Mouse (Mus musculus): ENCODE results near the gene Borcs5.

Borcs5 gene

GRCm38 (mm10) chr6:134720150-134720549, 80.8 kb downstream of the Borcs5 start:
- DNase-seq: no peak

- no peak for DNase-seq
Measured at GRCm38 (mm10) chr6:134721729-134722269, 82.5 kb downstream of the Borcs5 start.

DNA sequence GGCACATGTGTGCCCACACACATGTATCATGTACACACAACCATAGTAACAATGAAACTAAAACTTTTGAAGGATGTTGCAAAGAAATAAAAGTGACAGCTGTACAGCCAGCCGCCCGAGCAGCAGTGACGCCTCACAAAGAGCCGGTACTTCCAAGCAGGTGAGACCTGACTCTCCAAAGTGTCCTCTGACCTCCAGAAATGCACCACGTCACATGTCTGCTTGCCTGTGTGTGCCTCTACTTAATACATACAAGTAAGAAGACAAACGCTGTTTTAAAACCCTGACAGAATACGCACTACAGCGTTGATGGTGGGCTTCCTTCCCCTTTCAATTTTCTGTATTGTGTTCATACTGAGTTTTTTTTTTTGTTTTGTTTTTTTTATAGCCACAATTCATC, 83.6 kb downstream of the Borcs5 start:
- DNase-seq: no peak

GRCm38 (mm10) chr6:134723326-134723725, 84.0 kb downstream of the Borcs5 start:
- DNase-seq: no peak

GRCm38 (mm10) chr6:134723833-134724553, 84.7 kb downstream of the Borcs5 start:
- no peak for DNase-seq

- no peak for DNase-seq
Measured at GRCm38 (mm10) chr6:134725406-134725805, 86.1 kb downstream of the Borcs5 start.

DNA sequence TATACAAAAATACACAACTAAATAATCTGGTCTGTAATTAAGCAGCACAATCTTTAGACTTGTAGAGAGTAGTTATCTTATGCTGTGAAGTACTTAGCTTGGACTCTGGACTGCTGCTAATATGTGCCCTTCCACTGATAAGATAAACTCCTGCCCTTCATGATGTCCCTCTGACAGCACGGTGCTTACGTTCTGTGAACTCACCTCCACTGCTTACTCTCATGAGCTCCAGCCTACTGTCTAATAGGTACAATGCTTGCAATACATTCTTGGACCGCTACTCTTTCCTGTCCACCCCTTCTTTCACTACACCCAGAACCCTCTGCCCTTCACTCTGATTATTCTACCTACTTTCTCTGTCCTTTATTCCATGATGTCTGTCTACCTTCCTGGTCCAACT, 91.7 kb downstream of the Borcs5 start:
- no peak for DNase-seq

DNA sequence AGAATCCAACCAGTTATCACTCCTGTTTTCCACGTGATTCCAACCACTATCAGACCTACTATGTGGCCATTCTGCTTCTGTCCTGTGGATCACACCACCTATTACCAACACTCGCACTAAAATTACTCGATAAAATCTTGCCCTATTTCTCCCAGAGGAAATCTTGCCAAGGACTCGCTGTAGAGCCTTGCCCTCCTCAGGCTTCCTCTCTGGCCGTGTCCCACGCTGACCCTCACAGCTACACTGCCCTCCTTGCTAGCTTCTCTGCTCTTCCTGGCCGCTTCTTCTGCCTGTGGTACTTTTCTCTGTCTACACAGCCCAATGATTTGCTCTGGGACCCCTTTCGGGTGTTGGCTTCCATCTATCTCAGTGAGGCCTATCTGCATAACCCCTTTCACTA, 93.5 kb downstream of the Borcs5 start:
- no peak for DNase-seq

DNA sequence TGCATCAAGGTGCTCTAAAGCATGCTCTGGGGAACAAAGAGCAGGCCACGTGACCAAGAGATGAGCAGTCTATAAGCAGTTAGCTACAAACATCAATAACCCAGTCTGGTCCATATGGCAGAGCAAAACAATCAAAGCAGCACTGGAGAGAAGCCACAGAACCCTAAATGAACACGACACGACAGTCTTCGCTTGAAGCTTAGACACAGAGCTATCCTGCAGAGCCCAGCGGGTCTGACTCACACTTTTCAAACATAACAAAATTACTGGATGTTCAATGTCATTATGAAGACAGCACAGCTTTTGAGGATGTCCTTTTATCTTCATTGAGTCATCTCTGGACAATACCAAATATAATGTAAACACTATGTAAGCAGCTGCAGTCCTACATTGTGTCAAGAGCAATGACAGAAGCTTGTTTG, 94.5 kb downstream of the Borcs5 start:
- DNase-seq: no peak

DNA sequence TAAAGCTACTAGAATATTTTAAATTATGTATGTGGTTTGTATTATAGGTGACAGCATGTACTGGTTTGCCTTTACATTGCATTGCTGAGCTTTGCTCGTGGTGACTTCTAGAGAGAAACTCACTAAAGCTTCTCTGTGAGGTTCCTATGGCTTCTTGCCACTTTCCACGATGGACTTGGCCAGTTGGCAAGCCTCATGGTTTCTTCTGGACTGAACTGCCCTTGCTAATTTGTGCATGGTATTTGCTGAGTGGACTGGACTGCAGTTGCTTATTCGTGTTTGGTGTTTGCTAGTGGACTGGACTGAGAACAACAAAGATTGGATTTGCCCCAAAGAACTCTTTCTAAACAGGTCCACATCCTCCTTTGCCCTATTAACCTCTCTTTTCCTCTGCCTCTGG, 97.5 kb downstream of the Borcs5 start:
- no peak for DNase-seq

GRCm38 (mm10) chr6:134743568-134743967, 104.3 kb downstream of the Borcs5 start:
- DNase-seq: no peak

DNA sequence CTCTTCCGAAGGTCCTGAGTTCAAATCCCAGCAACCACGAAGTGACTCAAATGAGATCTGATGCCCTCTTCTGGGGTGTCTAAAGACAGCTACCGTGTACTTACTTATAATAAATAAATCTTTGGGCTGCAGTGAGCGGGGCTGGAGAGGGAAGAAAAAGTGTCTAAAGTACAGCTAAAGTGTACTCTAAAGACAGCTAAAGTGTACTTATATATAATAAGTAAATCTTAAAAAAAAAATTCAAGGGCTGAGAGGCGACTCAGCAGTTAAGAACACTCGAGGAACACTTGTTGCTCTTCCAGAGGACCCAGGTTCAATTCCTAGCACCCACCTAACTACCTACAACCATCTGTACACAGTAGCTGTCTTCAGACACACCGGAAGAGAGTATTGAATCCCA, 106.6 kb downstream of the Borcs5 start:
- no peak for DNase-seq

GRCm38 (mm10) chr6:134748126-134748525, 108.8 kb downstream of the Borcs5 start:
- DNase-seq: peak; percentile 15

GRCm38 (mm10) chr6:134751087-134751486, 111.8 kb downstream of the Borcs5 start:
- no peak for DNase-seq

- no peak for DNase-seq
Measured at GRCm38 (mm10) chr6:134751883-134752647, 112.8 kb downstream of the Borcs5 start.

GRCm38 (mm10) chr6:134753412-134753811, 114.1 kb downstream of the Borcs5 start:
- no peak for DNase-seq

- DNase-seq: no peak
Measured at GRCm38 (mm10) chr6:134753858-134754257, 114.5 kb downstream of the Borcs5 start.

- no peak for DNase-seq
Measured at GRCm38 (mm10) chr6:134756058-134756457, 116.7 kb downstream of the Borcs5 start.

Measured in lung, postnatal 14 days (tissue).